Mouse (Mus musculus): Measurements from ENCODE around the gene Opn1mw. TPM values are rescaled to one million over a fixed set of nuclear protein-coding genes. Genes with fewer than 3 reads are reported as not detected.

Opn1mw gene
- polyA plus RNA-seq (2012; rRNA removed): not detected in 2 replicates

GRCm38 (mm10) chrX:74127164-74127563 is at the start of gene Opn1mw:
Gene Opn1mw (plus strand): TSS chrX:74127464.
- no peak for DNase-seq (ENCODE audit: low read depth in 1 of 2, low spot score in 2 of 2)
- Histone ChIP-seq H3K36me3 (ENCODE audit: control insufficient read depth, insufficient read depth, low read length) (no peaks in the 10 kb centered on the region), H3K4me3 (ENCODE audit: extremely low read depth, insufficient read depth, insufficient read length) (no peak within 1 kb of the TSS), H3K4me1 (ENCODE audit: control insufficient read depth, insufficient read depth, insufficient read length) (no peaks in the 10 kb centered on the region), H3K27me3 (ENCODE audit: control insufficient read depth, insufficient read depth, low read length) (no peaks in the 10 kb centered on the region), H3K27ac (ENCODE audit: insufficient read depth, low read length) (no peak within 1 kb of the TSS)
- no peak for TF ChIP-seq CTCF (IDR thresholded peaks at IDR 0.05; ENCODE audit: extremely low read depth, insufficient read depth, insufficient read length, insufficient replicate concordance)
- no peak for TF ChIP-seq POLR2A (IDR thresholded peaks at IDR 0.05; ENCODE audit: low read depth, low read length)

GRCm38 (mm10) chrX:74084276-74084837 is 42.9 kb upstream of the Opn1mw start:
- no peaks in the 10 kb centered on the region; the same call in 1 of the 2 replicates for H3K4me1 ChIP-seq (ENCODE audit: control insufficient read depth, insufficient read depth, insufficient read length)
- TF ChIP-seq POLR2A (IDR thresholded peaks at IDR 0.05; ENCODE audit: low read depth, low read length): no peak
- TF ChIP-seq CTCF (IDR thresholded peaks at IDR 0.05; ENCODE audit: extremely low read depth, insufficient read depth, insufficient read length, insufficient replicate concordance): no peak
- H3K36me3 ChIP-seq (ENCODE audit: control insufficient read depth, insufficient read depth, low read length): no peaks in the 10 kb centered on the region
- no peak for DNase-seq (ENCODE audit: low read depth in 1 of 2, low spot score in 2 of 2)
- peak overlapping the region; percentile 95 for H3K4me3 ChIP-seq (ENCODE audit: extremely low read depth, insufficient read depth, insufficient read length)
- WGBS: 31% methylated on average over 17 of the region's 17 CpGs
- peak overlapping the region; percentile 97 for H3K27ac ChIP-seq (ENCODE audit: insufficient read depth, low read length)
- no peaks in the 10 kb centered on the region for H3K27me3 ChIP-seq (ENCODE audit: control insufficient read depth, insufficient read depth, low read length)

DNA sequence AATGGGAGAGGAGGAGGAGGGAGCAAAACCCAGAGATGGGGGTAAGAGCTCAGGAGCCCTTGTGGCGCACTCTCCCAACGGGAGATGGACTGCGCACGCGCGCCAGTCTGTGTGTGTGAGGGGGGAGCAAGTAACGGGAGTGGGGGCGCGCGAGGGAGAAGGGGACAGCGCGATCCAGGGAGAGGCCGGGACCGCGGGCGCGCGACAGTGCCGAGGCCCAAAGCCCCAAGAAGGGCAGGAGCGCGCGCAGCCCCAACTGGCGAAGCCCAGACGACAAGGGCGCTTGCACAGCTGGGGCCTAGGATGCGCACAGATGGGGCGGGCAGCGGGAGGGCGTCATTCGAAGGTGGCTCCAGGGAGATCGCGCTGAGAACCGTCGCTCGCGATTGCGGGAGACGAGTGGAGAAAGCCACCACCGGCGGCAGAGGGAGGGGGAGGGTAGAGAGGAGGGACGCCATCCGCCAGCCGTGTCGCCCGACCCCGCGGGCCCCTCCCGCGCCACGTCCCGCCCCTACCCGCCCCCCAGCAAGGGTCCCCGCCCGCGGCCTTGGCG is 42.2 kb upstream of the Opn1mw start:
- DNase-seq (ENCODE audit: low read depth in 1 of 2, low spot score in 2 of 2): peak; percentile 46 to 62
- Histone ChIP-seq H3K36me3 (ENCODE audit: control insufficient read depth, insufficient read depth, low read length) (no peaks in the 10 kb centered on the region), H3K27ac (ENCODE audit: insufficient read depth, low read length) (peak overlapping the region; percentile 97), H3K4me3 (ENCODE audit: extremely low read depth, insufficient read depth, insufficient read length) (peak overlapping the region; percentile 95), H3K4me1 (ENCODE audit: control insufficient read depth, insufficient read depth, insufficient read length) (no peaks in the 10 kb centered on the region; the same call in 1 of the 2 replicates), H3K27me3 (ENCODE audit: control insufficient read depth, insufficient read depth, low read length) (no peaks in the 10 kb centered on the region)
- 26% methylated on average over 37 of the region's 56 CpGs for WGBS
- TF ChIP-seq POLR2A (IDR thresholded peaks at IDR 0.05; ENCODE audit: low read depth, low read length) (no peak), CTCF (IDR thresholded peaks at IDR 0.05; ENCODE audit: extremely low read depth, insufficient read depth, insufficient read length, insufficient replicate concordance) (no peak)

GRCm38 (mm10) chrX:74085601-74086038 is 41.6 kb upstream of the Opn1mw start:
- Histone ChIP-seq H3K4me3 (ENCODE audit: extremely low read depth, insufficient read depth, insufficient read length) (peak overlapping the region; percentile 95; the same call in 1 of the 2 replicates), H3K27me3 (ENCODE audit: control insufficient read depth, insufficient read depth, low read length) (no peaks in the 10 kb centered on the region), H3K36me3 (ENCODE audit: control insufficient read depth, insufficient read depth, low read length) (no peaks in the 10 kb centered on the region), H3K4me1 (ENCODE audit: control insufficient read depth, insufficient read depth, insufficient read length) (no peaks in the 10 kb centered on the region; the same call in 1 of the 2 replicates), H3K27ac (ENCODE audit: insufficient read depth, low read length) (peak overlapping the region; percentile 97)
- DNase-seq (ENCODE audit: low read depth in 1 of 2, low spot score in 2 of 2): peak; percentile 90 to 93
- TF ChIP-seq POLR2A (IDR thresholded peaks at IDR 0.05; ENCODE audit: low read depth, low read length) (no peak), CTCF (IDR thresholded peaks at IDR 0.05; ENCODE audit: extremely low read depth, insufficient read depth, insufficient read length, insufficient replicate concordance) (no peak)
- WGBS: 19% methylated on average over 27 of the region's 27 CpGs

GRCm38 (mm10) chrX:74095130-74095529 is 32.1 kb upstream of the Opn1mw start:
- H3K4me3 ChIP-seq (ENCODE audit: extremely low read depth, insufficient read depth, insufficient read length): no peak overlapping the region
- WGBS: 49% methylated on average over 1 of the region's 1 CpGs
- H3K36me3 ChIP-seq (ENCODE audit: control insufficient read depth, insufficient read depth, low read length): no peaks in the 10 kb centered on the region
- H3K27ac ChIP-seq (ENCODE audit: insufficient read depth, low read length): no peak overlapping the region
- H3K4me1 ChIP-seq (ENCODE audit: control insufficient read depth, insufficient read depth, insufficient read length): no peaks in the 10 kb centered on the region
- no peak for DNase-seq (ENCODE audit: low read depth in 1 of 2, low spot score in 2 of 2)
- TF ChIP-seq CTCF (IDR thresholded peaks at IDR 0.05; ENCODE audit: extremely low read depth, insufficient read depth, insufficient read length, insufficient replicate concordance) (no peak), POLR2A (IDR thresholded peaks at IDR 0.05; ENCODE audit: low read depth, low read length) (no peak)
- H3K27me3 ChIP-seq (ENCODE audit: control insufficient read depth, insufficient read depth, low read length): no peaks in the 10 kb centered on the region

GRCm38 (mm10) chrX:74103457-74104188 is 23.6 kb upstream of the Opn1mw start:
- Histone ChIP-seq H3K36me3 (ENCODE audit: control insufficient read depth, insufficient read depth, low read length) (no peaks in the 10 kb centered on the region), H3K4me3 (ENCODE audit: extremely low read depth, insufficient read depth, insufficient read length) (no peak overlapping the region), H3K27ac (ENCODE audit: insufficient read depth, low read length) (no peak overlapping the region), H3K4me1 (ENCODE audit: control insufficient read depth, insufficient read depth, insufficient read length) (no peaks in the 10 kb centered on the region; the same call in 1 of the 2 replicates), H3K27me3 (ENCODE audit: control insufficient read depth, insufficient read depth, low read length) (no peaks in the 10 kb centered on the region)
- WGBS: 54% methylated on average over 4 of the region's 4 CpGs
- TF ChIP-seq POLR2A (IDR thresholded peaks at IDR 0.05; ENCODE audit: low read depth, low read length) (no peak), CTCF (IDR thresholded peaks at IDR 0.05; ENCODE audit: extremely low read depth, insufficient read depth, insufficient read length, insufficient replicate concordance) (no peak)
- DNase-seq (ENCODE audit: low read depth in 1 of 2, low spot score in 2 of 2): no peak
